Mouse (Mus musculus): Measurements from ENCODE around the gene Mgat4d.

DNA sequence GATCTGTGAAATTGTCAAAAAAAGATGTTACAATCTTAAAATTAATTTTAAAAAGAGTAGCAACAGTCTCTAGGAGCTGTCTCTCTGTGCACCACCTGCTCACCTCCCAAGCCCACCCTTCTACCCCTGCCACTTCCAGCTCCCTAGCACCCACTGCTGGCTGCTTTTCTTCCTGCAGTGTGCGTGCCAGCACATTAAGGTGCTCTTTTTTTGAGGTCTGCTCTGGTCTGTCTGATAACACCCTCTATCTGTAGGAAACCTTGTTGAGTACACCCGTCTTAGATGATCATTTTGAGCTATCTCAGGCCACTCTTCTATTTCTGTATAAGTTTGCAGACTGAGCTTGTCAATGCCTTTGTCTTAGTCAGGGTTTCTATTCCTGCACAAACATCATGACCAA is 25.2 kb upstream of the Mgat4d start:
- TF ChIP-seq ZMIZ1 (IDR thresholded peaks at IDR 0.05; ENCODE audit: low read depth, low read length) (no peak), POLR2A (IDR thresholded peaks at IDR 0.05; ENCODE audit: control insufficient read depth in 1 of 2, insufficient read depth in 1 of 2, low read depth in 1 of 2, low read length in 2 of 2, poor library complexity in 1 of 2) (no peak), GATA1 (IDR thresholded peaks at IDR 0.05; ENCODE audit: low read depth, low read length) (no peak), CTCF (IDR thresholded peaks at IDR 0.05 in 2 of 3, conservative IDR thresholded peaks at IDR 0.05 in 1 of 3; ENCODE audit: control insufficient read depth in 1 of 3, insufficient read depth in 1 of 3, low read depth in 2 of 3, low read length in 3 of 3, poor library complexity in 1 of 3, severe bottlenecking in 1 of 3) (peak; percentile 29 to 39 (median 39); a peak in 5 of 6 replicates), POLR2AphosphoS2 (IDR thresholded peaks at IDR 0.05; ENCODE audit: low read length) (no peak), ELF1 (IDR thresholded peaks at IDR 0.05; ENCODE audit: low read depth, low read length) (no peak), MAFK (IDR thresholded peaks at IDR 0.05; ENCODE audit: borderline replicate concordance, low read depth, low read length) (no peak), MXI1 (IDR thresholded peaks at IDR 0.05; ENCODE audit: low read depth, low read length) (no peak), USF2 (IDR thresholded peaks at IDR 0.05; ENCODE audit: borderline replicate concordance in 1 of 2, insufficient read depth in 1 of 2, low read depth in 1 of 2, low read length in 2 of 2) (no peak)

All from MEL (cell line).